Mouse (Mus musculus): ENCODE results near the gene Bcas3. TPM values are rescaled to one million over a fixed set of nuclear protein-coding genes. Genes with fewer than 3 reads are reported as not detected.

Gene Bcas3
- polyA plus RNA-seq, 1 experiment = 21.2 TPM

- no peak overlapping the region for H3K27ac ChIP-seq (replicated peaks; ENCODE audit: low read depth, low read length)
Observed at GRCm38 (mm10) chr11:85412319-85412718, 59.4 kb downstream of the Bcas3 start.

GRCm38 (mm10) chr11:85414476-85414875, 61.5 kb downstream of the Bcas3 start:
- Histone ChIP-seq H3K27ac (replicated peaks; ENCODE audit: low read depth, low read length) (no peak overlapping the region), H3K4me3 (ENCODE audit: insufficient read depth, low read depth, low read length) (no peak overlapping the region), H3K4me1 (ENCODE audit: control insufficient read depth, insufficient read depth, insufficient read length, low read length) (no peaks in the 10 kb centered on the region)

More at GRCm38 (mm10) chr11:85412319-85412718, 59.4 kb downstream of the Bcas3 start:
- no peaks in the 10 kb centered on the region for H3K4me1 ChIP-seq (ENCODE audit: control insufficient read depth, insufficient read depth, insufficient read length, low read length)
- H3K4me3 ChIP-seq (ENCODE audit: insufficient read depth, low read depth, low read length) = no peak overlapping the region

GRCm38 (mm10) chr11:85427353-85427752, 74.4 kb downstream of the Bcas3 start:
- H3K27ac ChIP-seq (replicated peaks; ENCODE audit: low read depth, low read length) = no peak overlapping the region

GRCm38 (mm10) chr11:85428227-85428626, 75.3 kb downstream of the Bcas3 start:
- H3K4me3 ChIP-seq (ENCODE audit: insufficient read depth, low read depth, low read length) = no peak overlapping the region
- peaks cover 3% of the 10 kb centered on the region; the same call in 1 of the 2 replicates for H3K4me1 ChIP-seq (ENCODE audit: control insufficient read depth, insufficient read depth, insufficient read length, low read length)
- H3K27ac ChIP-seq (replicated peaks; ENCODE audit: low read depth, low read length) = no peak overlapping the region

More at GRCm38 (mm10) chr11:85427353-85427752, 74.4 kb downstream of the Bcas3 start:
- peaks cover 3% of the 10 kb centered on the region; the same call in 1 of the 2 replicates for H3K4me1 ChIP-seq (ENCODE audit: control insufficient read depth, insufficient read depth, insufficient read length, low read length)
- H3K4me3 ChIP-seq (ENCODE audit: insufficient read depth, low read depth, low read length) = no peak overlapping the region

GRCm38 (mm10) chr11:85430743-85431448, 77.9 kb downstream of the Bcas3 start:
- no peak overlapping the region for H3K27ac ChIP-seq (replicated peaks; ENCODE audit: low read depth, low read length)

GRCm38 (mm10) chr11:85447375-85447774, 94.4 kb downstream of the Bcas3 start:
- Histone ChIP-seq H3K27ac (replicated peaks; ENCODE audit: low read depth, low read length) (no peak overlapping the region), H3K4me3 (ENCODE audit: insufficient read depth, low read depth, low read length) (no peak overlapping the region), H3K4me1 (ENCODE audit: control insufficient read depth, insufficient read depth, insufficient read length, low read length) (no peaks in the 10 kb centered on the region)

More at GRCm38 (mm10) chr11:85430743-85431448, 77.9 kb downstream of the Bcas3 start:
- Histone ChIP-seq H3K4me1 (ENCODE audit: control insufficient read depth, insufficient read depth, insufficient read length, low read length) (peaks cover 3% of the 10 kb centered on the region; the same call in 1 of the 2 replicates), H3K4me3 (ENCODE audit: insufficient read depth, low read depth, low read length) (no peak overlapping the region)

GRCm38 (mm10) chr11:85453598-85454304, 100.8 kb downstream of the Bcas3 start:
- no peaks in the 10 kb centered on the region for H3K4me1 ChIP-seq (ENCODE audit: control insufficient read depth, insufficient read depth, insufficient read length, low read length)
- no peak overlapping the region for H3K27ac ChIP-seq (replicated peaks; ENCODE audit: low read depth, low read length)
- no peak overlapping the region for H3K4me3 ChIP-seq (ENCODE audit: insufficient read depth, low read depth, low read length)

- Histone ChIP-seq H3K27ac (replicated peaks; ENCODE audit: low read depth, low read length) (no peak overlapping the region), H3K4me3 (ENCODE audit: insufficient read depth, low read depth, low read length) (no peak overlapping the region), H3K4me1 (ENCODE audit: control insufficient read depth, insufficient read depth, insufficient read length, low read length) (no peaks in the 10 kb centered on the region)
Observed at GRCm38 (mm10) chr11:85454305-85454682, 101.3 kb downstream of the Bcas3 start.

- H3K4me3 ChIP-seq (ENCODE audit: insufficient read depth, low read depth, low read length) = no peak overlapping the region
- no peak overlapping the region for H3K27ac ChIP-seq (replicated peaks; ENCODE audit: low read depth, low read length)
- no peaks in the 10 kb centered on the region for H3K4me1 ChIP-seq (ENCODE audit: control insufficient read depth, insufficient read depth, insufficient read length, low read length)
Observed at GRCm38 (mm10) chr11:85461536-85461935, 108.6 kb downstream of the Bcas3 start.

GRCm38 (mm10) chr11:85469526-85469925, 116.6 kb downstream of the Bcas3 start:
- no peak overlapping the region for H3K4me3 ChIP-seq (ENCODE audit: insufficient read depth, low read depth, low read length)
- no peaks in the 10 kb centered on the region for H3K4me1 ChIP-seq (ENCODE audit: control insufficient read depth, insufficient read depth, insufficient read length, low read length)
- H3K27ac ChIP-seq (replicated peaks; ENCODE audit: low read depth, low read length) = no peak overlapping the region

- H3K27ac ChIP-seq (replicated peaks; ENCODE audit: low read depth, low read length) = no peak overlapping the region
Observed at GRCm38 (mm10) chr11:85470508-85470907, 117.5 kb downstream of the Bcas3 start.

GRCm38 (mm10) chr11:85474326-85474725, 121.4 kb downstream of the Bcas3 start:
- H3K27ac ChIP-seq (replicated peaks; ENCODE audit: low read depth, low read length) = no peak overlapping the region
- H3K4me3 ChIP-seq (ENCODE audit: insufficient read depth, low read depth, low read length) = no peak overlapping the region
- H3K4me1 ChIP-seq (ENCODE audit: control insufficient read depth, insufficient read depth, insufficient read length, low read length) = no peaks in the 10 kb centered on the region

More at GRCm38 (mm10) chr11:85470508-85470907, 117.5 kb downstream of the Bcas3 start:
- no peak overlapping the region for H3K4me3 ChIP-seq (ENCODE audit: insufficient read depth, low read depth, low read length)
- H3K4me1 ChIP-seq (ENCODE audit: control insufficient read depth, insufficient read depth, insufficient read length, low read length) = no peaks in the 10 kb centered on the region

GRCm38 (mm10) chr11:85482737-85483467, 129.9 kb downstream of the Bcas3 start:
- Histone ChIP-seq H3K4me3 (ENCODE audit: insufficient read depth, low read depth, low read length) (no peak overlapping the region), H3K27ac (replicated peaks; ENCODE audit: low read depth, low read length) (no peak overlapping the region), H3K4me1 (ENCODE audit: control insufficient read depth, insufficient read depth, insufficient read length, low read length) (no peaks in the 10 kb centered on the region)

GRCm38 (mm10) chr11:85485197-85485940, 132.4 kb downstream of the Bcas3 start:
- no peak overlapping the region for H3K27ac ChIP-seq (replicated peaks; ENCODE audit: low read depth, low read length)

More at GRCm38 (mm10) chr11:85485197-85485940, 132.4 kb downstream of the Bcas3 start:
- Histone ChIP-seq H3K4me1 (ENCODE audit: control insufficient read depth, insufficient read depth, insufficient read length, low read length) (peaks cover 2% of the 10 kb centered on the region; the same call in 1 of the 2 replicates), H3K4me3 (ENCODE audit: insufficient read depth, low read depth, low read length) (no peak overlapping the region)

Measured in brown adipose tissue, adult 24 weeks (tissue).